Mouse (Mus musculus) kidney, adult 2 months (tissue): ENCODE results near the gene Rnf115. TPM values are rescaled to one million over a fixed set of nuclear protein-coding genes. Genes with fewer than 3 reads are reported as not detected.

Experiments
- DNase-seq: peaks from one replicate; pipeline ENCODE4 v3.0.0; 2021
- H3K27ac ChIP-seq: fragments of 200-500 bp; 2 replicates; pipeline ENCODE4 v1.5.1; 2012; ENCODE audit warnings: low read depth, low read length, control low read depth, inconsistent platforms; ENCODE audit not compliant: insufficient read depth
- H3K27me3 ChIP-seq: fragments of 200-500 bp; replicated peaks from 2 replicates; pipeline ENCODE4 v1.6.1; 2012; ENCODE audit warnings: mild to moderate bottlenecking, moderate library complexity, low read length, inconsistent platforms; ENCODE audit not compliant: control insufficient read depth, insufficient read depth
- H3K36me3 ChIP-seq: fragments of 200-500 bp; 2 replicates; pipeline ENCODE4 v1.6.1; 2012; ENCODE audit warnings: mild to moderate bottlenecking, moderate library complexity, low read length, inconsistent platforms; ENCODE audit not compliant: control insufficient read depth, insufficient read depth
- H3K4me1 ChIP-seq: fragments of 200-500 bp; 2 replicates; pipeline ENCODE4 v1.6.1; 2011; ENCODE audit warnings: low read length; ENCODE audit not compliant: control insufficient read depth, insufficient read depth
- H3K4me3 ChIP-seq: fragments of 200-500 bp; 2 replicates; pipeline ENCODE4 v1.5.1; 2011; ENCODE audit warnings: mild to moderate bottlenecking, low read depth, low read length, control low read depth; ENCODE audit not compliant: insufficient read depth
- CTCF ChIP-seq: fragments of 200-500 bp; conservative IDR thresholded peaks from 2 replicates; pipeline ENCODE4 v1.5.1; 2011; ENCODE audit warnings: low read depth, mild to moderate bottlenecking, control low read depth, low read length, moderate library complexity, mixed read lengths; ENCODE audit not compliant: insufficient read depth, insufficient read length
- POLR2A ChIP-seq: fragments of 200-500 bp; IDR thresholded peaks from one replicate; pipeline ENCODE4 v1.6.1; 2011; ENCODE audit warnings: low read depth, low read length, control low read depth
- WGBS: fragments of 180-500 bp; shearing (Covaris S2); methylation state at CpG from one replicate; pipeline ENCODE4 v1.1.7; 2018; 5-methylcytosine and 5-hydroxymethylcytosine counted together
- polyA plus RNA-seq: library from polyadenylated mRNA; depleted of rRNA; stranded (reverse); fragments of >200 nt; gene quantifications from 2 replicates; pipeline ENCODE4 v1.2.3, GENCODE M21; 2012

Rnf115 gene
- polyA plus RNA-seq, 1 experiment: 23.5 TPM

- Histone ChIP-seq H3K36me3 (0 out of 2 replicates have a peak, but pooled peaks cover 1% of the 10 kb centered on the region), H3K4me3 (no peak overlapping the region), H3K4me1 (peaks cover 4% of the 10 kb centered on the region; the same call in 1 of the 2 replicates), H3K27me3 (no peaks in the 10 kb centered on the region), H3K27ac (no peak overlapping the region)
- WGBS: 62% methylated on average over 7 of the region's 7 CpGs
- no peak for TF ChIP-seq POLR2A
- TF ChIP-seq CTCF: 0 out of 2 replicates have a peak, but pooled peaks have one; percentile 27
- peak; percentile 32 for DNase-seq
Observed at GRCm38 (mm10) chr3:96700376-96700775, 27.1 kb upstream of the Rnf115 start.

- 89% methylated on average over 4 of the region's 4 CpGs for WGBS
- H3K4me3 ChIP-seq: no peak overlapping the region
- TF ChIP-seq CTCF (no peak), POLR2A (no peak)
- H3K27ac ChIP-seq: no peak overlapping the region
- DNase-seq: no peak
- no peaks in the 10 kb centered on the region for H3K27me3 ChIP-seq
- H3K4me1 ChIP-seq: peaks cover under 1% of the 10 kb centered on the region; the same call in 1 of the 2 replicates
- 0 out of 2 replicates have a peak, but pooled peaks cover 1% of the 10 kb centered on the region for H3K36me3 ChIP-seq
Observed at GRCm38 (mm10) chr3:96701003-96701402, 26.5 kb upstream of the Rnf115 start.

- no peak for DNase-seq
- Histone ChIP-seq H3K27me3 (no peaks in the 10 kb centered on the region), H3K27ac (no peak overlapping the region), H3K4me1 (no peaks in the 10 kb centered on the region), H3K4me3 (no peak overlapping the region), H3K36me3 (0 out of 2 replicates have a peak, but pooled peaks cover 1% of the 10 kb centered on the region)
- 76% methylated on average over 11 of the region's 11 CpGs for WGBS
- no peak for TF ChIP-seq POLR2A
- peak; percentile 36 for TF ChIP-seq CTCF
Observed at GRCm38 (mm10) chr3:96704778-96705177, 22.7 kb upstream of the Rnf115 start.

GRCm38 (mm10) chr3:96706217-96706616 is 21.2 kb upstream of the Rnf115 start:
- H3K4me1 ChIP-seq: no peaks in the 10 kb centered on the region
- no peak for DNase-seq
- WGBS: 89% methylated on average over 11 of the region's 11 CpGs
- H3K4me3 ChIP-seq: no peak overlapping the region
- H3K27me3 ChIP-seq: no peaks in the 10 kb centered on the region
- 0 out of 2 replicates have a peak, but pooled peaks cover 2% of the 10 kb centered on the region for H3K36me3 ChIP-seq
- no peak for TF ChIP-seq POLR2A
- no peak for TF ChIP-seq CTCF
- no peak overlapping the region for H3K27ac ChIP-seq

GRCm38 (mm10) chr3:96706984-96707383 is 20.5 kb upstream of the Rnf115 start:
- H3K27ac ChIP-seq: no peak overlapping the region
- DNase-seq: no peak
- H3K36me3 ChIP-seq: peaks cover 4% of the 10 kb centered on the region; the same call in 1 of the 2 replicates
- no peaks in the 10 kb centered on the region for H3K4me1 ChIP-seq
- no peak overlapping the region for H3K4me3 ChIP-seq
- TF ChIP-seq POLR2A (no peak), CTCF (no peak)
- H3K27me3 ChIP-seq: no peaks in the 10 kb centered on the region
- 74% methylated on average over 7 of the region's 7 CpGs for WGBS

GRCm38 (mm10) chr3:96707903-96708683 is 19.4 kb upstream of the Rnf115 start, which contains the start of gene Nudt17:
Nudt17 (minus strand) TSS chr3:96708562.
- Histone ChIP-seq H3K4me3 (peak within 1 kb of the TSS; percentile 69), H3K36me3 (peaks cover 4% of the 10 kb centered on the region; the same call in 1 of the 2 replicates), H3K27me3 (no peaks in the 10 kb centered on the region), H3K27ac (no peak within 1 kb of the TSS), H3K4me1 (no peaks in the 10 kb centered on the region)
- 3% methylated on average over 42 of the region's 42 CpGs for WGBS
- DNase-seq: peak; percentile 86
- TF ChIP-seq POLR2A: no peak
- TF ChIP-seq CTCF: peak; percentile 80

- Histone ChIP-seq H3K4me1 (no peaks in the 10 kb centered on the region), H3K27me3 (no peaks in the 10 kb centered on the region), H3K36me3 (peaks cover 4% of the 10 kb centered on the region; the same call in 1 of the 2 replicates), H3K27ac (no peak overlapping the region), H3K4me3 (no peak overlapping the region)
- 52% methylated on average over 2 of the region's 2 CpGs for WGBS
- no peak for DNase-seq
- TF ChIP-seq POLR2A (no peak), CTCF (no peak)
Observed at GRCm38 (mm10) chr3:96708684-96709064, 18.8 kb upstream of the Rnf115 start.
